Mouse (Mus musculus) adrenal gland, postnatal 0 days (tissue): ENCODE data around the gene AF366264. TPM values are rescaled to one million over a fixed set of nuclear protein-coding genes. Genes with fewer than 3 reads are reported as not detected.

ENCODE experiments used
- polyA plus RNA-seq: library from polyadenylated mRNA; unstranded; fragments of >200 nt; fragmentation: Nextera tagmentation; extraction: Ambion mirVana; gene quantifications from 2 replicates; pipeline ENCODE4 v1.2.1, GENCODE M21; 2015

The AF366264 gene
- not detected in 2 replicates for polyA plus RNA-seq

GRCm38 (mm10) chr8:13838289-13838688, at the start of gene AF366264:
Gene AF366264, minus strand, starts transcription at chr8:13838389.

GRCm38 (mm10) chr8:13785250-13785763, 52.9 kb downstream of the AF366264 start, which contains the start of gene Upf3a:
Gene Upf3a, plus strand, starts transcription at chr8:13785615.

Other genes starting within 250 kb of the AF366264 start
- gene Rasa3, start 160.8 kb downstream of the AF366264 start, polyA plus RNA-seq: 13.3 and 20.5 TPM in 2 replicates
- 0.30 and 1.0 TPM in 2 replicates for gene Cfap97d2, start 132.5 kb downstream of the AF366264 start, polyA plus RNA-seq
- 92.3 and 95.3 TPM in 2 replicates for gene Cdc16, start 80.7 kb downstream of the AF366264 start, polyA plus RNA-seq
- 30.0 and 38.7 TPM in 2 replicates for gene Upf3a, start 52.8 kb downstream of the AF366264 start, polyA plus RNA-seq
- 12.6 and 15.4 TPM in 2 replicates for gene Champ1, start 31.3 kb upstream of the AF366264 start, polyA plus RNA-seq
- gene Coprs, start 51.9 kb upstream of the AF366264 start, polyA plus RNA-seq: 45.1 and 61.6 TPM in 2 replicates